Mouse (Mus musculus) bone marrow, adult 2 months (tissue): ENCODE data around the gene Farp1. TPM values are rescaled to one million over a fixed set of nuclear protein-coding genes. Genes with fewer than 3 reads are reported as not detected.

ENCODE experiments used
- H3K27ac ChIP-seq: fragments of 200-500 bp; 2 replicates; pipeline ENCODE4 v1.5.1; 2012; ENCODE audit warnings: low read depth, mild to moderate bottlenecking, control low read depth, inconsistent platforms, low read length; ENCODE audit not compliant: control insufficient read depth, poor library complexity, insufficient read depth
- H3K4me1 ChIP-seq: fragments of 200-500 bp; 2 replicates; pipeline ENCODE4 v1.6.1; 2011; ENCODE audit warnings: low read length; ENCODE audit not compliant: control insufficient read depth, insufficient read depth
- H3K4me3 ChIP-seq: fragments of 200-500 bp; replicated peaks from 2 replicates; pipeline ENCODE3; 2011; ENCODE audit warnings: mild to moderate bottlenecking, low read depth, low read length, control low read depth; ENCODE audit not compliant: control insufficient read depth
- CTCF ChIP-seq: fragments of 200-500 bp; IDR thresholded peaks from 2 replicates; pipeline ENCODE4 v1.5.1; 2011; ENCODE audit warnings: low read length, control low read depth; ENCODE audit not compliant: control insufficient read depth, insufficient read depth
- POLR2A ChIP-seq: fragments of 200-500 bp; IDR thresholded peaks from 2 replicates; pipeline ENCODE4 v1.6.1; 2011; ENCODE audit warnings: low read depth, mild to moderate bottlenecking, control low read depth, low read length, borderline replicate concordance; ENCODE audit not compliant: control insufficient read depth
- WGBS: fragments of 180-500 bp; shearing (Covaris S2); methylation state at CpG from one replicate; pipeline ENCODE4 v1.1.7; 2018; 5-methylcytosine and 5-hydroxymethylcytosine counted together
- polyA plus RNA-seq: library from polyadenylated mRNA; stranded (reverse); fragments of >200 nt; gene quantifications from 2 replicates; pipeline ENCODE4 v1.2.4, GENCODE M21; 2011; ENCODE audit warnings: low replicate concordance; ENCODE audit not compliant: missing spikeins, insufficient read depth, insufficient read length

Gene Farp1
- polyA plus RNA-seq, 1 experiment: 4.2 TPM

DNA sequence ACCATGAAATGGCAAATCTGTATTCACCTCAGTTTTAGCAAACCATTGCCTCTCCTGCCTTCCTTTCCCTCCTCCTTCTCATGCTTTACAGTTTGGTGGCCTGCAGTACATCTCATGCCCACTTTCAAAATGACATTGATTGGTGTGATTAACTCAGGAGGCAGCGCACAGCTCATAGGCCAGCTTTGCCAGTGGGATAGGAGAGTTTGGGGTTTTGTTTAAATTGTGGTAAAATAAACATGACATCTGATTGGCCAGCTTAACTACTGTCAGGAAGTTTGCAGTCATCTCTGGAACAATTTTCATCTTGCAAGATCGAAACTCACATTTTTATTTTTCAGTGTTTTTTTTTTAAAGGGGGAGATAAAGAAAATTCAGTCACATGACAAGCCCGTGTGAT, 112.0 kb downstream of the Farp1 start:
- WGBS: 70% methylated on average over 3 of the region's 3 CpGs
- TF ChIP-seq POLR2A (no peak), CTCF (no peak)
- no peak overlapping the region for H3K4me3 ChIP-seq
- no peak overlapping the region for H3K27ac ChIP-seq
- peaks cover 3% of the 10 kb centered on the region for H3K4me1 ChIP-seq

DNA sequence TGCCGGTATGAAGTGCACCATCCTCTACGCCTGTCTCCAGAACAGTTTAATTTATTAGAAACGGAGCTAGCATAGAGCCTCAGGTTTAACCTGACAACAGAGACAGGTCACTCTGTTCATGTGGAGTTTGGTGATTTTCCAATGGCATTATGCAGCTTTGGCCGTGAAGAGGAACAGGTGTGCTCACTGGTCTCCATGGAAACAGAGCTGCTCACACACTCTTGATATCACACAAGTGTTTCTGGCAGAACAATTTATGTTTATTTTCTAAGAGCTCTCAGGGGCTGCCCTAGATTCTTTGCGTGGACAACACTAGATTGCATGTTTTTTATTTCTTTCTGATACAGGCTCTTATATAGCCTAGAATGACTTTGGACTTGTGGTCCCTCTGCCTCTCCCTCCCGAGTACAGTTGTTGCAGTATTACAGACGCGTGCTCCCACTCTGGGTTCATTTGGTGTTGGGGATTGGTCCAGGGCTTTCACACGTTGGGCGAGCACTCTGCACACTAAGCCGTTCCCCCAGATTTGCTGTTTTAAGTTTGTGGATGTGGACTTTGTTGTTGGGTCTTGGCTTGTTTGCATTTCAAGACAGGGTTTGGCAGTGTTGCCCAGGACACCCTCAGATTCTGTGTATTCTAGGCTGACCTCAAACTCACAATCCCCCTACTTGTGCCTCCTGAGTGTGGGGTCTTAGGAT, 113.2 kb downstream of the Farp1 start:
- peaks cover 3% of the 10 kb centered on the region for H3K4me1 ChIP-seq
- H3K4me3 ChIP-seq: no peak overlapping the region

GRCm38 (mm10) chr14:121149984-121150383, 115.0 kb downstream of the Farp1 start:
- no peak overlapping the region for H3K4me3 ChIP-seq
- TF ChIP-seq CTCF (no peak), POLR2A (no peak)
- 78% methylated on average over 5 of the region's 5 CpGs for WGBS
- H3K27ac ChIP-seq: no peak overlapping the region
- H3K4me1 ChIP-seq: peaks cover 3% of the 10 kb centered on the region

More for the DNA sequence above, 113.2 kb downstream of the Farp1 start:
- TF ChIP-seq POLR2A: no peak
- TF ChIP-seq CTCF: no peak
- H3K27ac ChIP-seq: no peak overlapping the region
- 81% methylated on average over 11 of the region's 11 CpGs for whole genome bisulfite sequencing

- Histone ChIP-seq H3K4me3 (no peak overlapping the region), H3K4me1 (no peaks in the 10 kb centered on the region), H3K27ac (no peak overlapping the region)
- WGBS: 88% methylated on average over 10 of the region's 10 CpGs
- TF ChIP-seq POLR2A (no peak), CTCF (no peak)
Measured at GRCm38 (mm10) chr14:121151837-121152236, 116.8 kb downstream of the Farp1 start.

GRCm38 (mm10) chr14:121152771-121153170, 117.8 kb downstream of the Farp1 start:
- Histone ChIP-seq H3K27ac (no peak overlapping the region), H3K4me1 (no peaks in the 10 kb centered on the region), H3K4me3 (no peak overlapping the region)
- no peak for TF ChIP-seq CTCF
- 76% methylated on average over 6 of the region's 6 CpGs for WGBS

GRCm38 (mm10) chr14:121153260-121153659, 118.3 kb downstream of the Farp1 start:
- Histone ChIP-seq H3K4me1 (no peaks in the 10 kb centered on the region), H3K27ac (no peak overlapping the region), H3K4me3 (no peak overlapping the region)
- 79% methylated on average over 7 of the region's 7 CpGs for WGBS
- TF ChIP-seq CTCF (no peak), POLR2A (no peak)

DNA sequence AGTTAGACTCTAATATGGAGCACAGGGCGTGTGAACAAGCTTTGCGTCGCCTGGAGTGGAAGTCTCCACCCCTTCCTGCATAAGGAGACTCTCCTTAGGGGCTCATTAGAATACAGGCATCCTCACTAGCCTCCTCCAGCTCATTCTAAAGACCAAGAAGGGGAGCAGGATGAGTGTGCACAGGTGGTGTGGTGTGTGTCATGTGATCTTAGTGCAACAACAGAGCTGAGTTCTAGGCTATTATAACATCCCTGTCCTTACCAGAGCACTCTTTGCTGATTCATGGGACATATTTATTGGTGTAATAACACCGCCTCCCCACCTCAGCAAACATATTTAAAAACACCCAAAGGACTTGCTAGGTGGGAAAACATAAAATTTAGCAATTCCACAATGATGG, 120.2 kb downstream of the Farp1 start:
- WGBS: 78% methylated on average over 4 of the region's 4 CpGs
- no peak for TF ChIP-seq POLR2A
- no peak for TF ChIP-seq CTCF
- Histone ChIP-seq H3K27ac (no peak overlapping the region), H3K4me1 (no peaks in the 10 kb centered on the region), H3K4me3 (no peak overlapping the region)

GRCm38 (mm10) chr14:121158616-121159015, 123.6 kb downstream of the Farp1 start:
- 75% methylated on average over 2 of the region's 2 CpGs for WGBS

GRCm38 (mm10) chr14:121162822-121163221, 127.8 kb downstream of the Farp1 start:
- WGBS: 69% methylated on average over 2 of the region's 2 CpGs
- TF ChIP-seq CTCF (no peak), POLR2A (no peak)

More at GRCm38 (mm10) chr14:121158616-121159015, 123.6 kb downstream of the Farp1 start:
- no peaks in the 10 kb centered on the region for H3K4me1 ChIP-seq
- H3K27ac ChIP-seq: no peak overlapping the region
- no peak overlapping the region for H3K4me3 ChIP-seq
- TF ChIP-seq CTCF (no peak), POLR2A (no peak)

More at GRCm38 (mm10) chr14:121162822-121163221, 127.8 kb downstream of the Farp1 start:
- H3K4me1 ChIP-seq: no peaks in the 10 kb centered on the region; the same call in 1 of the 2 replicates
- no peak overlapping the region for H3K27ac ChIP-seq
- no peak overlapping the region for H3K4me3 ChIP-seq
